Mouse (Mus musculus) midbrain, embryonic 13.5 days (tissue): ENCODE data around the gene Cplx2. TPM values are rescaled to one million over a fixed set of nuclear protein-coding genes. Genes with fewer than 3 reads are reported as not detected.
A peak's percentile ranks its signal among the peaks of the same experiment; 100 is the strongest.

Experiments
- ATAC-seq: fragments of 200-750 bp; cut with Nextera tagmentation; 2 replicates; pipeline ENCODE4 v1.8.0; 2017; ENCODE audit warnings: mild to moderate bottlenecking, moderate TSS enrichment, moderate library complexity
- H3K27ac ChIP-seq: fragments of 300-500 bp; sonication (generic); 2 replicates; pipeline ENCODE4 v1.5.1; 2015; ENCODE audit warnings: inconsistent platforms, mild to moderate bottlenecking, moderate library complexity
- H3K27me3 ChIP-seq: fragments of 300-500 bp; sonication (generic); 2 replicates; pipeline ENCODE4 v1.6.1; 2015; ENCODE audit warnings: mild to moderate bottlenecking, inconsistent platforms
- H3K36me3 ChIP-seq: fragments of 300-500 bp; sonication (generic); 2 replicates; pipeline ENCODE4 v1.6.1; 2015; ENCODE audit warnings: mild to moderate bottlenecking, inconsistent platforms
- H3K4me1 ChIP-seq: fragments of 300-500 bp; sonication (generic); replicated peaks from 2 replicates; pipeline ENCODE4 v1.6.1; 2015; ENCODE audit warnings: inconsistent platforms
- H3K4me2 ChIP-seq: fragments of 300-500 bp; sonication (generic); replicated peaks from 2 replicates; pipeline ENCODE4 v1.6.1; 2015; ENCODE audit warnings: moderate library complexity, mild to moderate bottlenecking, inconsistent platforms
- H3K4me3 ChIP-seq: fragments of 300-500 bp; sonication (generic); replicated peaks from 2 replicates; pipeline ENCODE4 v1.5.1; 2015; ENCODE audit warnings: mild to moderate bottlenecking, inconsistent platforms
- H3K9ac ChIP-seq: fragments of 300-500 bp; sonication (generic); replicated peaks from 2 replicates; pipeline ENCODE4 v1.6.1; 2015; ENCODE audit warnings: mild to moderate bottlenecking, inconsistent platforms
- H3K9me3 ChIP-seq: fragments of 300-500 bp; sonication (generic); 2 replicates; pipeline ENCODE4 v1.6.1; 2016; ENCODE audit warnings: mild to moderate bottlenecking, inconsistent platforms
- WGBS: fragments of 180-500 bp; shearing (Covaris S2); methylation state at CpG from one replicate; pipeline ENCODE4 v1.1.7; 2015; 5-methylcytosine and 5-hydroxymethylcytosine counted together
- polyA plus RNA-seq: library from polyadenylated mRNA; unstranded; fragments of >200 nt; fragmentation: Nextera tagmentation; extraction: Ambion mirVana; gene quantifications from 2 replicates; pipeline ENCODE4 v1.2.1, GENCODE M21; 2015

Gene Cplx2
- 28.0 and 31.0 TPM in 2 replicates for polyA plus RNA-seq

DNA sequence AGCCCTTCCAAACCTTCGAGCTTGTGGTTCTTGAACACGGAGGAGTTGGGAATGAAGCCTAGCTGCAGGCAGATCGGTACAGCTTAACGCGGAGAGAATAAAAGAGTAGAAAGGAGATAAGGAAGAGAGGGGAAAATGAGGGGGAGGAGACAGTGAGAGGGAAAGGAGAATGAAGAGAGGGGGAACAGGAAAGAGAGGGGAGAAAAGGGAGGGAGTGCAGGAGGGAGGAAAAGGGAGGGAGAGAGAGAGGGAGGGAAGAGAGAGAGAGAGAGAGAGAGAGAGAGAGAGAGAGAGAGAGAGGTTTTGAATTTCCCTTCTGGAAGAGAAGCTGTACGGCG, at the start of gene Cplx2:
TSS of gene Cplx2 (plus strand) at position 301 of the 338 bp plus-strand sequence.
- Histone ChIP-seq H3K27me3 (peaks cover 16% of the 10 kb centered on the region), H3K9ac (peak within 1 kb of the TSS; percentile 81), H3K27ac (peak within 1 kb of the TSS; percentile 90), H3K4me3 (peak within 1 kb of the TSS; percentile 54), H3K4me2 (peak within 1 kb of the TSS; percentile 73), H3K4me1 (peaks cover 68% of the 10 kb centered on the region), H3K36me3 (no peaks in the 10 kb centered on the region), H3K9me3 (no peaks in the 10 kb centered on the region)
- 0 out of 2 replicates have a peak, but pooled peaks have one; percentile 0 for ATAC-seq
- WGBS: 1% methylated on average over 6 of the region's 7 CpGs

- Histone ChIP-seq H3K27ac (peak overlapping the region; percentile 87), H3K4me1 (peaks cover 61% of the 10 kb centered on the region), H3K4me2 (no peak overlapping the region), H3K36me3 (no peaks in the 10 kb centered on the region), H3K27me3 (no peaks in the 10 kb centered on the region), H3K4me3 (no peak overlapping the region), H3K9me3 (no peaks in the 10 kb centered on the region), H3K9ac (no peak overlapping the region; the same call in 1 of the 2 replicates)
- 9% methylated on average over 19 of the region's 19 CpGs for WGBS
- peak; percentile 38 for ATAC-seq
These were observed 48.5 kb upstream of the Cplx2 start for GRCm38 (mm10) chr13:54322396-54323306.

DNA sequence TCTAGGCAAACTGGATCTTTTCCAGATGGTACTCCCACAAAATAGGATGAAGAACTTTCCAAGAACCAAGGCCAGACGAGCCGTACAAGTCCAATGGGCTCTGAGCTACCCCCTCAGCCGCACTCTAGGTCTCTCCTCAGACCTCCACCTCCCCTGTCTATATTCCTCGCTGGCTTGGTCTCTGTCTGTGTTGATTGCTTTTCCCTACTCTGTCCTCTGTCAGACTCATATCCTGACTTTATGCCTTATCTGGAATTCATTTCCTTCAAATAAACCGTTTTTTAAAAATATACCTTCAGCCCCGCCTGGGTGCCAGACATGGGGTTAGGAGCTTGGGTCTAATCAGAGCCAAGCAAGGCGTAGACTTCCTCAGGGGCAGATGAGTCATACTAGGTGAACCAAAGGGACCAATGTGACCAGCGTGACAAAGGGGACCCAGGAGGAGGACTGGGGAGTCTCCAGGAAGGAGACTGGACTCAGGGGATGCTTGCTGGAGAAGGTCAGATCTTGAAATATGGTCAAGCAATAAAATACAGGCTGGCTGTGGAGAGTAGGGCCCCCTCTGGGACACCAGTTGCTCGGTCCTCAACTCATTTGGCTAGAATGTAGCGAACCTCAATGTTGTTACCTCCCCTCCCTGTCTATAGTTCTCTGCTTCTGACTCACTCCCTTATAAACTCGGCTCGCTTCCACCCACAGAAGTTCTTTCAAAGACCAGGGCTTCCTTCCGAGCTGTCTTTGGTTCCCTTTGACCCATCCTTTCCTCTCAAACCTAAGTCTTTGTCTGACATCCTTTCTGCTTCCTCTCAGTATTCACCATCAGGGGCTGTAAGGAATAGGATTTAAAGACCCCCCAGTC, 47.6 kb upstream of the Cplx2 start:
- Histone ChIP-seq H3K27me3 (no peaks in the 10 kb centered on the region), H3K27ac (peak overlapping the region; percentile 87), H3K9ac (no peak overlapping the region), H3K4me3 (no peak overlapping the region), H3K4me1 (peaks cover 70% of the 10 kb centered on the region), H3K36me3 (no peaks in the 10 kb centered on the region), H3K4me2 (no peak overlapping the region), H3K9me3 (no peaks in the 10 kb centered on the region)
- ATAC-seq: no peak
- WGBS: 70% methylated on average over 13 of the region's 13 CpGs

GRCm38 (mm10) chr13:54324178-54324577, 47.0 kb upstream of the Cplx2 start:
- Histone ChIP-seq H3K9ac (no peak overlapping the region), H3K27me3 (no peaks in the 10 kb centered on the region), H3K27ac (peak overlapping the region; percentile 87), H3K36me3 (no peaks in the 10 kb centered on the region), H3K4me1 (peaks cover 72% of the 10 kb centered on the region), H3K9me3 (no peaks in the 10 kb centered on the region), H3K4me3 (no peak overlapping the region), H3K4me2 (no peak overlapping the region)
- no peak for ATAC-seq
- 20% methylated on average over 2 of the region's 2 CpGs for WGBS

DNA sequence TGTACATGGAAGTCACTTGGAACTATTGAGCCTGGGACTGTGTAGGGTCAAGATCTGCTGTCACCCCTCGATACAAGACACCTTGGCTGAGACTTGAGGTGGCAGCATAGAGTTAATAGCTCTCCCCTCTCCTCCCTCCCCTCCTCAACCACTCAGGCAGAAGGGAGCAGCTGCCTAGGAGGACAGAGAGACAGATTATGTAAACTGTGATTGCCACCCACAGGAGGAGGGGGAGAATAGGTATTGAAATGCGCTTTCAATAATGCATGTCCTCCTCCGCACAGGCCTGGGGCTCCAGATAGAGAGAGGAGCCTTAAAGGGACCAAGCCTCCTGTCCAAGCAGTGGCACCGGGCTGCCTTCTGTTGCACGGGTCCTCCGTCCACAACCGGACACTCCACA, 45.3 kb upstream of the Cplx2 start:
- Histone ChIP-seq H3K4me2 (peak overlapping the region; percentile 25), H3K27ac (peak overlapping the region; percentile 85), H3K36me3 (no peaks in the 10 kb centered on the region), H3K9ac (no peak overlapping the region; the same call in 1 of the 2 replicates), H3K27me3 (no peaks in the 10 kb centered on the region), H3K4me1 (peaks cover 76% of the 10 kb centered on the region), H3K9me3 (no peaks in the 10 kb centered on the region), H3K4me3 (no peak overlapping the region)
- ATAC-seq: peak; percentile 88
- 18% methylated on average over 7 of the region's 7 CpGs for WGBS

DNA sequence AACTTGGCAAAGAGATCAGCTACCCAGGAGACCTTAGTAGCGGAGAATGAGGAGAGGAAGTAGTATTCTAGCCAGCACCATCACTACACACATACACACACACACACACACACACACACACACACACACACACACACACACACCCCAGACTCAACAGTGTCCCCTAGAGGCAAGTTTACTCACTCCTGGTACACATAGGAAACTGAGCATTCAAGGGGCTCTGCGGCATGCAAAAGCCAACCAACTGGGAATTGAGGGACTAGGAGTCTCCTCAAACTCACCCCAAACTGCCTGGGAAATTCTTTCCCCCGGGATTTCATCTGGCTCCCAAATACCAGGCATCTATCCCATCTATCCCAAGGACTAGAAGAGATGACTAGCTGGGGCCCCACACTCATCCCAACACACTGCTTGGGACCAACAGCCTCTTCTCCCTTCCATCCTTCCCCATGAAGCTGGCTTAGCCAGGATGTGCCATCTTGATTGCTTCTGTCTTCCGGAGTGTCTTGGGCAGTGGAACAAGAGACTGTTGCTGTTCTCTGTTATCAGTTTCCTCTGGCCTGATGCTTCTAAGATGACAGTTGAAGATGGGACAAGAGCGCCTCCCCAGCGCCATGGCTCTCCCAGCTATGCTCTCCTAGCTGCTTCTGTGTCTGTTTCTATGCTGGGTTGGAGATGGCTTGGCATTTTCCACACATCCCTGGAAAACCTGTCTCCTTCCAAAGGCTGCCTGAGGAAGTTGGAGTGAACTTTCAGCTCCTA, 44.3 kb upstream of the Cplx2 start:
- Histone ChIP-seq H3K27me3 (no peaks in the 10 kb centered on the region), H3K27ac (peak overlapping the region; percentile 85), H3K4me1 (peaks cover 87% of the 10 kb centered on the region), H3K36me3 (no peaks in the 10 kb centered on the region), H3K9ac (no peak overlapping the region), H3K4me2 (no peak overlapping the region), H3K4me3 (no peak overlapping the region), H3K9me3 (no peaks in the 10 kb centered on the region)
- no peak for ATAC-seq
- WGBS: 88% methylated on average over 6 of the region's 6 CpGs

- Histone ChIP-seq H3K9ac (no peak overlapping the region), H3K27ac (peak overlapping the region; percentile 76)
These were observed 43.1 kb upstream of the Cplx2 start for GRCm38 (mm10) chr13:54328029-54328428.

GRCm38 (mm10) chr13:54328954-54329490, 42.1 kb upstream of the Cplx2 start:
- no peaks in the 10 kb centered on the region for H3K36me3 ChIP-seq
- ATAC-seq: 0 out of 2 replicates have a peak, but pooled peaks have one; percentile 18
- H3K9ac ChIP-seq: no peak overlapping the region
- H3K27me3 ChIP-seq: no peaks in the 10 kb centered on the region
- no peak overlapping the region for H3K4me3 ChIP-seq
- H3K4me1 ChIP-seq: peaks cover 85% of the 10 kb centered on the region
- H3K9me3 ChIP-seq: no peaks in the 10 kb centered on the region
- H3K4me2 ChIP-seq: no peak overlapping the region
- 8% methylated on average over 8 of the region's 8 CpGs for WGBS
- peak overlapping the region; percentile 85 for H3K27ac ChIP-seq

More at GRCm38 (mm10) chr13:54328029-54328428, 43.1 kb upstream of the Cplx2 start:
- ATAC-seq: no peak
- Histone ChIP-seq H3K36me3 (no peaks in the 10 kb centered on the region), H3K4me1 (peaks cover 90% of the 10 kb centered on the region), H3K9me3 (no peaks in the 10 kb centered on the region), H3K4me3 (no peak overlapping the region), H3K4me2 (no peak overlapping the region), H3K27me3 (no peaks in the 10 kb centered on the region)
- 57% methylated on average over 1 of the region's 1 CpGs for WGBS

DNA sequence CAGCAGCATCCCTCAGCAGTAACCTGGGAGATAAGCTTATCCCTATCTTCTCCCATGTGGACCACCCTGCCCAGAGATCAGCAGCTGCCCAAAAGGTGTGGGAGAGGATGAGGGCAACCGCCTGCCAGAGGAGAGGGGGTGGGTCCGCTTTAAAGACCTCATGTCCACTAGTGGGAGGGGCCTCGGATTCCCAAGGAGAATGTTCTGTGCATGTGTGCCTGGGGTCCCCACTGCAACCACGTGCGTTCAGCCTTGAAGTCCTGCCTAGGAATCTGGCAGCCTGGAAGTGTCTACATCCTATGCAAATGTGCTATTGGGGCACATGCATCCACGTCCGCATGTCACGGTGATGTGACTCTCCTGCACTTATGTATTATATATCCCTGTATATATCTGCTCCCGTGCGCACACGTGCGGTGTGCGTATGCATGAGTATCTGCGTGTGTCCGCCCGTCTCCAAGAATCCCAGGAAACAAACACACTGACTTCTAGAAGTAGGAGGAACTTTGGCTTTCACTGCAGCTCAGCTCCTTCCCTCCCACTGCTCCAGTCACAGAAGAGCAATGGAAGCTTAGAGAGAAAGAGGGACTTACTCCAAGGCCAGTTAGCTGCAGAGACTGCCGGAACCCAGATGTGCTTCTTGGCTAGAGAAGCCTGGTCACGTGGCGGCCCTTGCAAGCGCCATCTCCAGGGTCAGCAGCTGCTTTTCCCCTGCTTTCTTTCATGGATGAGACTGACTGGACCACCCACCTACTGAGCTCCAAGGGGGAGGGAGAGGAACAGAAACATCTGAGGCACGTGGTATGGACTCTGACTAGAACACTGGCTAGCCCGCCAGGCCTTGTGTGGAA, 39.1 kb upstream of the Cplx2 start:
- Histone ChIP-seq H3K4me3 (no peak overlapping the region), H3K36me3 (no peaks in the 10 kb centered on the region), H3K9ac (no peak overlapping the region), H3K27ac (0 out of 2 replicates have a peak overlapping the region, but pooled peaks have one; percentile 39), H3K4me1 (peaks cover 56% of the 10 kb centered on the region), H3K4me2 (no peak overlapping the region), H3K9me3 (no peaks in the 10 kb centered on the region), H3K27me3 (no peaks in the 10 kb centered on the region)
- ATAC-seq: peak; percentile 53
- 40% methylated on average over 22 of the region's 22 CpGs for WGBS

DNA sequence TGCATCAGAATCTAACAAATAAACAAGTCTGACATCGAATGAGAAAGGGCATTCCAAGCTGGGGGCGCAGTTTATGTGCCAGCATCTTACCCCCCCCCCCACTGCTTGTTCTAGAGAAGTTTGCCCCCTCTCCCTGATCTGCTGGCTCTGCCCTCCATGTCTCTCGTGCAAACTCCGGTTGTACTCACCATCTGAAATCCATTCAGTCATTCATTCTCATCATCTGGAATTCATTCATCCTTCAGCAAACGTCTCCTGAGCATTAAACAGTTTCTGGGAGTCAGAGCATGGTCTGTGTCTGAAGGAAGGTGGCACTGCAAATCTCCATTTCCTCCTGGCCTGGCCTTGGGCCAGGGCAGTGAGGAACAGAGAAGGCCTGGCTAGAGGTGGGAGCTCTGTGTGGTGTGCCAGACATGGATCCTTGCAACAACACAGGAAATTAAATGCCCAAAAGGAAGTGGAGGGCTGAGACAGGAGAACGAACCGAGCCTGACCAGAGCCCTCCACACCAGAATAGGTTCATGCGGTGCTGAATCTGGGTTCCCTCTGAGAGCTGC, 38.1 kb upstream of the Cplx2 start:
- 0 out of 2 replicates have a peak overlapping the region, but pooled peaks have one; percentile 12 for H3K27ac ChIP-seq
- no peak overlapping the region for H3K4me3 ChIP-seq
- H3K36me3 ChIP-seq: no peaks in the 10 kb centered on the region
- no peak overlapping the region for H3K9ac ChIP-seq
- H3K4me2 ChIP-seq: no peak overlapping the region
- no peaks in the 10 kb centered on the region for H3K9me3 ChIP-seq
- no peaks in the 10 kb centered on the region for H3K27me3 ChIP-seq
- WGBS: 79% methylated on average over 8 of the region's 8 CpGs
- no peak for ATAC-seq
- H3K4me1 ChIP-seq: peaks cover 49% of the 10 kb centered on the region
